ENCODE assay signal across 8 mouse cellular contexts in genomic region chr2:75705162-75705752, GRCm38 (mm10). TPM values are rescaled to one million over a fixed set of nuclear protein-coding genes. Genes with fewer than 3 reads are reported as not detected.
DNase-seq lines count a peak whose midpoint lies in the region; ATAC-seq and TF ChIP-seq lines count a peak whose summit lies in the region.

No protein-coding gene starts in this region.

- peak overlapping the region; percentile 79 for H3K4me2 ChIP-seq in forebrain, postnatal 0 days (ENCODE audit: low read depth)

- H3K4me3 ChIP-seq in G1E (ENCODE audit: low read depth, low read length), result peak overlapping the region; percentile 91
- peak overlapping the region; percentile 36 for H3K4me3 ChIP-seq in forebrain, postnatal 0 days (ENCODE audit: low read depth, low read length)

- H3K9me3 ChIP-seq in G1E (replicated peaks), result peaks cover 8% of the 10 kb centered on the region
- H3K9me3 ChIP-seq in forebrain, postnatal 0 days (ENCODE audit: low read length), result peaks cover 6% of the 10 kb centered on the region; the same call in 1 of the 2 replicates

- DNase-seq in gastrocnemius, adult 18-20 months (ENCODE audit: low spot score), result peak; percentile 74
- no peak for DNase-seq in gastrocnemius, postnatal 4 days (ENCODE audit: low spot score in 2 of 2)
- DNase-seq in G1E (ENCODE audit: low spot score), result no peak
- DNase-seq in forebrain, postnatal 0 days, result peak; percentile 30
- DNase-seq in kidney, postnatal 25 days, result peak; percentile 71 to 91
- peak; percentile 56 for DNase-seq in mesoderm, embryonic 11.5 days (ENCODE audit: low read depth, low spot score)
- DNase-seq in spleen, postnatal 36 days (ENCODE audit: low spot score in 2 of 2), result no peak
- DNase-seq in layer of hippocampus, adult 9-10 months (ENCODE audit: low spot score), result no peak

- H3K36me3 ChIP-seq in G1E (replicated peaks), result peaks cover 11% of the 10 kb centered on the region
- no peaks in the 10 kb centered on the region for H3K36me3 ChIP-seq in forebrain, postnatal 0 days (ENCODE audit: insufficient read depth)

- peaks cover 49% of the 10 kb centered on the region for H3K4me1 ChIP-seq in G1E (ENCODE audit: insufficient read depth, low read depth, low read length)
- peaks cover 5% of the 10 kb centered on the region; the same call in 1 of the 2 replicates for H3K4me1 ChIP-seq in forebrain, postnatal 0 days (ENCODE audit: insufficient read depth)

- no peak overlapping the region for H3K27ac ChIP-seq in forebrain, postnatal 0 days (ENCODE audit: low read depth, low read length)

- ATAC-seq in G1E (ENCODE audit: extremely low read depth, insufficient number of reproducible peaks, low FRiP score, poor library complexity, severe bottlenecking), result no peak; the same call in 1 of the 2 replicates
- no peak for ATAC-seq in forebrain, postnatal 0 days

- 27% methylated on average over 19 of the region's 19 CpGs for WGBS in forebrain, postnatal 0 days

- no peak for TF ChIP-seq CTCF in G1E (IDR thresholded peaks at IDR 0.05; ENCODE audit: low read depth, low read length)
- no peak for TF ChIP-seq CTCF in forebrain, postnatal 0 days (IDR thresholded peaks at IDR 0.05; ENCODE audit: low read depth)

- H3K9ac ChIP-seq in forebrain, postnatal 0 days, result peak overlapping the region; percentile 31

- H3K27me3 ChIP-seq in G1E (ENCODE audit: insufficient read depth, low read length), result no peaks in the 10 kb centered on the region
- H3K27me3 ChIP-seq in forebrain, postnatal 0 days (ENCODE audit: insufficient read depth, low read length), result 0 out of 2 replicates have a peak, but pooled peaks cover 4% of the 10 kb centered on the region

RNA-seq across cellular contexts. Expression of gene Nfe2l2, which starts 0.8 kb away (rescaled TPM):
- 10 to 100 TPM; 34.2 to 51.0 TPM for total RNA-seq in gastrocnemius, adult 18-20 months (2021)
- 10 to 100 TPM; 38.1 to 42.1 TPM for total RNA-seq in gastrocnemius, postnatal 4 days (2021)
- total RNA-seq in G1E (2014; fragmentation: Nextera tagmentation), result 104 and 113 TPM in 2 replicates
- total RNA-seq in G1E (2017), result 96.8 and 99.5 TPM in 2 replicates
- 9.1 and 12.4 TPM in 2 replicates for polyA plus RNA-seq in G1E (2012)
- 7.6 and 7.7 TPM in 2 replicates for total RNA-seq in forebrain, postnatal 0 days (2014; rRNA removed)
- 12.6 and 14.1 TPM in 2 replicates for polyA plus RNA-seq in forebrain, postnatal 0 days (2015; fragmentation: Nextera tagmentation; extraction: Ambion mirVana)

RNA-seq across cellular contexts. Expression of gene Hnrnpa3, which starts 46.2 kb away (rescaled TPM):
- 100 to 1,000 TPM; 112 to 143 TPM for total RNA-seq in gastrocnemius, adult 18-20 months (2021)
- total RNA-seq in gastrocnemius, postnatal 4 days (2021), result 100 to 1,000 TPM; 421 to 501 TPM
- total RNA-seq in G1E (2014; fragmentation: Nextera tagmentation) (576 and 627 TPM in 2 replicates), G1E (2017) (136 and 215 TPM in 2 replicates)
- 283 and 509 TPM in 2 replicates for polyA plus RNA-seq in G1E (2012)
- total RNA-seq in forebrain, postnatal 0 days (2014; rRNA removed), result 85.7 and 107 TPM in 2 replicates
- polyA plus RNA-seq in forebrain, postnatal 0 days (2015; fragmentation: Nextera tagmentation; extraction: Ambion mirVana), result 101 and 132 TPM in 2 replicates

Comparison
In these comparisons a context has a peak if more than half of its experiments do, and no peak if none do; other contexts are left out.
1. DNase-seq: peak in gastrocnemius, adult 18-20 months (single experiment), forebrain, postnatal 0 days (single experiment), kidney, postnatal 25 days (2 of 2) and mesoderm, embryonic 11.5 days (single experiment); none in gastrocnemius, postnatal 4 days (0 of 2), G1E (single experiment), spleen, postnatal 36 days (0 of 2) and layer of hippocampus, adult 9-10 months (single experiment).